Mouse (Mus musculus): ENCODE data around the gene Slc29a3. TPM values are rescaled to one million over a fixed set of nuclear protein-coding genes. Genes with fewer than 3 reads are reported as not detected.

Slc29a3 gene
- polyA plus RNA-seq, 1 experiment from 2014 or later, result 8.0 TPM

DNA sequence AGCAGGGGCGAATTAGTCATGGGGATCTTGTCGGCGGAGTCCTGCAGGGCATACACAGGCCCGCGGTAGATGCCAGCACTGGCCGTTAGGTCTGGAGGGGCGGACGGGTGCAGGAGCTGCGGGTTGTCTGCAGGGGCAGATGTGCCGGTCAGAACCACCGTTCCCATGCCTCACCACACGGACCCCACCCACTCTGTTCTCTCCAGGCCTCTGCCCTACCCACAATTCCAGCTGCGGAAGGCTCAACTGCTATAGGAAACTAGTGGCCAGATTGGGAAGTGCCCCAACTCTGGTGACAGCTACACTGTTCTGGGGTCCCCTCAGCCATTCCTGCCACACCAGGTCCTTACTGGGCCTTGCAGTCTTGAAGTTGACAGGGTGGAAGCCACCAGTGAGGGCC, 22.0 kb upstream of the Slc29a3 start:
- H3K9ac ChIP-seq (ENCODE audit: low read length), result no peak overlapping the region
- H3K36me3 ChIP-seq (ENCODE audit: control insufficient read depth, insufficient read depth), result peaks cover 31% of the 10 kb centered on the region
- H3K4me3 ChIP-seq (ENCODE audit: low read length), result no peak overlapping the region
- no peak overlapping the region for H3K27ac ChIP-seq (ENCODE audit: low read length)
- no peak overlapping the region for H3K4me2 ChIP-seq (ENCODE audit: low read depth, low read length)
- peaks cover 7% of the 10 kb centered on the region for H3K4me1 ChIP-seq (ENCODE audit: control insufficient read depth, insufficient read depth, low read length)
- ATAC-seq (replicated peaks; ENCODE audit: extremely low read depth, insufficient read depth, low FRiP score), result no peak
- 94% methylated on average over 13 of the region's 13 CpGs for WGBS
- no peaks in the 10 kb centered on the region for H3K27me3 ChIP-seq (ENCODE audit: control insufficient read depth, insufficient read depth, low read length)
- no peaks in the 10 kb centered on the region for H3K9me3 ChIP-seq (replicated peaks; ENCODE audit: control insufficient read depth, low read length)

GRCm38 (mm10) chr10:60770855-60771254, 18.3 kb upstream of the Slc29a3 start:
- WGBS, result 36% methylated on average over 4 of the region's 4 CpGs
- Histone ChIP-seq H3K9ac (ENCODE audit: low read length) (no peak overlapping the region), H3K27ac (ENCODE audit: low read length) (0 out of 2 replicates have a peak overlapping the region, but pooled peaks have one; percentile 18), H3K9me3 (replicated peaks; ENCODE audit: control insufficient read depth, low read length) (no peaks in the 10 kb centered on the region), H3K4me3 (ENCODE audit: low read length) (no peak overlapping the region), H3K36me3 (ENCODE audit: control insufficient read depth, insufficient read depth) (peaks cover 38% of the 10 kb centered on the region), H3K4me2 (ENCODE audit: low read depth, low read length) (no peak overlapping the region), H3K4me1 (ENCODE audit: control insufficient read depth, insufficient read depth, low read length) (peaks cover 7% of the 10 kb centered on the region), H3K27me3 (ENCODE audit: control insufficient read depth, insufficient read depth, low read length) (no peaks in the 10 kb centered on the region)
- no peak for ATAC-seq (replicated peaks; ENCODE audit: extremely low read depth, insufficient read depth, low FRiP score)

DNA sequence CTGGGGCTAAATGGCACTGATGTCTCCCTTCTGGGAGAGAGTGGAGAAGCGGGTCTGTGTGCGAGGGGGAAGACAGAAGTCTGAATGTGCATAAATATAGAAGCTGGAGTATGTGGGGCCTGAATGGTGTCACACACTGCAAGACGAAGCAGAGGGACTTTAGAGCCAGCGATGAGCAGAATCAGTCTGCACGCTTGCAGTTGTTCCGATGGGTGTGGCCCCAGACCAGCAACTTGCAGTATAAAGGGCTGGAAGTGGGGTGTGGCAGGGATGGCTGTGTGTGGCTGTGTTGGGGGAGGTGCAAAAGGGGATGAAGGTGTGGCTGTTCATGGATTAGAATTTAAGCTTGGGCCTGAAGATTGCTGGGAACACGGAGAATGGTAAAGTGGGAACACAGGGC, 16.0 kb upstream of the Slc29a3 start:
- no peak overlapping the region for H3K4me2 ChIP-seq (ENCODE audit: low read depth, low read length)
- H3K27me3 ChIP-seq (ENCODE audit: control insufficient read depth, insufficient read depth, low read length), result no peaks in the 10 kb centered on the region
- no peak overlapping the region for H3K4me3 ChIP-seq (ENCODE audit: low read length)
- peaks cover 40% of the 10 kb centered on the region for H3K36me3 ChIP-seq (ENCODE audit: control insufficient read depth, insufficient read depth)
- no peak overlapping the region for H3K27ac ChIP-seq (ENCODE audit: low read length)
- 83% methylated on average over 7 of the region's 7 CpGs for WGBS
- peaks cover 7% of the 10 kb centered on the region for H3K4me1 ChIP-seq (ENCODE audit: control insufficient read depth, insufficient read depth, low read length)
- no peak for ATAC-seq (replicated peaks; ENCODE audit: extremely low read depth, insufficient read depth, low FRiP score)
- H3K9ac ChIP-seq (ENCODE audit: low read length), result no peak overlapping the region
- no peaks in the 10 kb centered on the region for H3K9me3 ChIP-seq (replicated peaks; ENCODE audit: control insufficient read depth, low read length)

DNA sequence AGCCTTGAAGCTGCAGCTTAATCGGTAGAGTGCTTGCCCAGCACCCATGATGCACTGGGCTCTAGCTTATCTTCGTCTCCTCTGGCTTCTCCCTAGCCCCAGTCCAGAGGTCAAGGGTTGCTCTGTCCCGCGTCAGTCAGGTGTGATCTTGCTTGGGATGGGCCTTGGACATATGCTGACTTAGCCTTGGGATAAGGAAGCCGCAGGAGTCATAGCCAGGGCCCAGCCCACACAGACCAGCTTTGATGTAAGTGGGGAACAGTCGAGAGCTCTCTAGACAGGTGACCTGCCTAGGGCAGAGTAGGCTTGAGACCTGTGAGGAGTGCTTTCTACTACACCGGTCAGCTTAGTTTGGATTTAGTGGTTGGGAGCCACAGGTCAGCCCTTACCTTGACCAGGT, 14.8 kb upstream of the Slc29a3 start:
- ATAC-seq (replicated peaks; ENCODE audit: extremely low read depth, insufficient read depth, low FRiP score), result no peak
- H3K4me1 ChIP-seq (ENCODE audit: control insufficient read depth, insufficient read depth, low read length), result peaks cover 7% of the 10 kb centered on the region
- H3K9ac ChIP-seq (ENCODE audit: low read length), result no peak overlapping the region
- no peak overlapping the region for H3K27ac ChIP-seq (ENCODE audit: low read length)
- no peaks in the 10 kb centered on the region for H3K9me3 ChIP-seq (replicated peaks; ENCODE audit: control insufficient read depth, low read length)
- no peak overlapping the region for H3K4me2 ChIP-seq (ENCODE audit: low read depth, low read length)
- peaks cover 35% of the 10 kb centered on the region for H3K36me3 ChIP-seq (ENCODE audit: control insufficient read depth, insufficient read depth)
- H3K4me3 ChIP-seq (ENCODE audit: low read length), result no peak overlapping the region
- H3K27me3 ChIP-seq (ENCODE audit: control insufficient read depth, insufficient read depth, low read length), result no peaks in the 10 kb centered on the region
- 77% methylated on average over 7 of the region's 7 CpGs for WGBS

- no peak for ATAC-seq (replicated peaks; ENCODE audit: extremely low read depth, insufficient read depth, low FRiP score)
- H3K4me3 ChIP-seq (ENCODE audit: low read length), result no peak overlapping the region
- 73% methylated on average over 1 of the region's 1 CpGs for WGBS
- no peak overlapping the region for H3K9ac ChIP-seq (ENCODE audit: low read length)
- no peaks in the 10 kb centered on the region for H3K4me1 ChIP-seq (ENCODE audit: control insufficient read depth, insufficient read depth, low read length)
- H3K4me2 ChIP-seq (ENCODE audit: low read depth, low read length), result no peak overlapping the region
- H3K27ac ChIP-seq (ENCODE audit: low read length), result no peak overlapping the region
- H3K27me3 ChIP-seq (ENCODE audit: control insufficient read depth, insufficient read depth, low read length), result no peaks in the 10 kb centered on the region
- peaks cover 19% of the 10 kb centered on the region for H3K36me3 ChIP-seq (ENCODE audit: control insufficient read depth, insufficient read depth)
- H3K9me3 ChIP-seq (replicated peaks; ENCODE audit: control insufficient read depth, low read length), result no peaks in the 10 kb centered on the region; the same call in 1 of the 2 replicates
Measured at GRCm38 (mm10) chr10:60762126-60762525, 9.5 kb upstream of the Slc29a3 start.

DNA sequence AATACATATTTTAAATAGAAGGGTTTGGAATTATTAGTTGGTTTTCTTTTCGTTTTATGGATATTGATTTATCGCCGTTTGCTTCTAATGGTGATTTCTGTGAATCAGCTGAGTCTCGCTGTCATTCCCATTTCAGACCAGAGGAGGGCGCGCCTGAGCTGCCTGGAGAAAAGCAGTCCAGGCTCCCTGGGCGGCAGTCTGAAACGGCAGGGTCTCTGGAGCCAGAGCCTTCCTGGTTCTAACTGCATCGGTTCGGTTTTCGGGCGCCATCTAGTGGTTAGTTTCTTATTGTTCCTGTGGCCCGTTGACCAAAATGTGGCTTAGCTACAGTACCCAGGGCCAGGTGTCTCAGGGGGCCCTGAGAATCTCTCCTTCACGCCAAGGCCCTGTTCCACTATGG, 7.8 kb upstream of the Slc29a3 start:
- Histone ChIP-seq H3K4me2 (ENCODE audit: low read depth, low read length) (no peak overlapping the region), H3K9me3 (replicated peaks; ENCODE audit: control insufficient read depth, low read length) (no peaks in the 10 kb centered on the region; the same call in 1 of the 2 replicates), H3K4me1 (ENCODE audit: control insufficient read depth, insufficient read depth, low read length) (no peaks in the 10 kb centered on the region), H3K4me3 (ENCODE audit: low read length) (no peak overlapping the region), H3K27me3 (ENCODE audit: control insufficient read depth, insufficient read depth, low read length) (no peaks in the 10 kb centered on the region), H3K27ac (ENCODE audit: low read length) (no peak overlapping the region), H3K9ac (ENCODE audit: low read length) (no peak overlapping the region), H3K36me3 (ENCODE audit: control insufficient read depth, insufficient read depth) (peaks cover 10% of the 10 kb centered on the region)
- WGBS, result 4% methylated on average over 14 of the region's 14 CpGs
- peak; percentile 82 for ATAC-seq (replicated peaks; ENCODE audit: extremely low read depth, insufficient read depth, low FRiP score)

DNA sequence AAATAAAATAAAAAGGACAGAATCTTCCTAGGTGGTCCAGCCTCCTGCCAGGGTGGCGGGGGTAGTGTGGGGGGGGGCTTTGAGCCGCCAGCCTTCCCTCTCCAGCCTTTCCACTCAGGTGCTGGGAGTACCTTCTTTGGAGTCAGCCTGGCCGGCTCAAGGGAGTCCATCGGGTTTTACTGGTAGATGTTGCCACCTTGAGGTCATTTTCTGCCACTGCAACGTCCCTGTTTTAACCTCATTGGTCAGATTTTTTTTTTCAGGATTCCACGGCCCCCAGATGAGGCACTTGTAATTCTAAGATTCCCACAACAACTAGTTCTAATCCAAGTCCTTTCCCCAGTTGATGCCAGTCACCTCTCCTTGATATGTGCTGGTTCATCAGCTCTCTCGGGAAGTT, 4.4 kb upstream of the Slc29a3 start:
- no peak overlapping the region for H3K4me3 ChIP-seq (ENCODE audit: low read length)
- H3K27ac ChIP-seq (ENCODE audit: low read length), result no peak overlapping the region
- peaks cover 5% of the 10 kb centered on the region for H3K4me1 ChIP-seq (ENCODE audit: control insufficient read depth, insufficient read depth, low read length)
- no peak for ATAC-seq (replicated peaks; ENCODE audit: extremely low read depth, insufficient read depth, low FRiP score)
- no peak overlapping the region for H3K9ac ChIP-seq (ENCODE audit: low read length)
- WGBS, result 5% methylated on average over 7 of the region's 7 CpGs
- no peaks in the 10 kb centered on the region for H3K36me3 ChIP-seq (ENCODE audit: control insufficient read depth, insufficient read depth)
- H3K27me3 ChIP-seq (ENCODE audit: control insufficient read depth, insufficient read depth, low read length), result no peaks in the 10 kb centered on the region
- H3K9me3 ChIP-seq (replicated peaks; ENCODE audit: control insufficient read depth, low read length), result no peaks in the 10 kb centered on the region; the same call in 1 of the 2 replicates
- H3K4me2 ChIP-seq (ENCODE audit: low read depth, low read length), result no peak overlapping the region

DNA sequence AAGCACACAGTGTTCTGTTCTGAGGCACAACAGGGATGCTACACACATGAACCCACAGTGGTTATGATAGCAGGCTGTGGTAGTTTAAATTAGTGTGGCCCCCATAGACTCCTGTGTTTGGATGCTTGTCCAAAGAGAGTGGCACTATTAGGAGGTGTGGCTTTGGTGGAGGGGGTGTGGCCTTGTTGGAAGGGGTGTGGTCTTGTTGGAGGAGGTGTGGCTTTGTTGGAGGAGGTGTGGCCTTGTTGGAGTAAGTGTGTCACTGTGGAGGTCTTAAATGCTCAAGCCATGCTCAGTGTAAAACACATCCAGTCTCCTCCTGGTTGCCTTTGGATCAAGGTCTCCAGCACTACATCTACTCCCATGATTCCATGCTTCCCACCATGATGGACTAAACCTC, 3.6 kb upstream of the Slc29a3 start:
- ATAC-seq (replicated peaks; ENCODE audit: extremely low read depth, insufficient read depth, low FRiP score), result no peak
- H3K4me3 ChIP-seq (ENCODE audit: low read length), result no peak overlapping the region
- no peak overlapping the region for H3K27ac ChIP-seq (ENCODE audit: low read length)
- H3K4me2 ChIP-seq (ENCODE audit: low read depth, low read length), result no peak overlapping the region
- H3K9ac ChIP-seq (ENCODE audit: low read length), result no peak overlapping the region
- no peaks in the 10 kb centered on the region for H3K36me3 ChIP-seq (ENCODE audit: control insufficient read depth, insufficient read depth)
- no peaks in the 10 kb centered on the region; the same call in 1 of the 2 replicates for H3K9me3 ChIP-seq (replicated peaks; ENCODE audit: control insufficient read depth, low read length)
- no peaks in the 10 kb centered on the region for H3K27me3 ChIP-seq (ENCODE audit: control insufficient read depth, insufficient read depth, low read length)
- peaks cover 11% of the 10 kb centered on the region for H3K4me1 ChIP-seq (ENCODE audit: control insufficient read depth, insufficient read depth, low read length)

- H3K9me3 ChIP-seq (replicated peaks; ENCODE audit: control insufficient read depth, low read length), result no peaks in the 10 kb centered on the region; the same call in 1 of the 2 replicates
- H3K4me2 ChIP-seq (ENCODE audit: low read depth, low read length), result no peak overlapping the region
- peaks cover 11% of the 10 kb centered on the region for H3K4me1 ChIP-seq (ENCODE audit: control insufficient read depth, insufficient read depth, low read length)
- WGBS, result 74% methylated on average over 8 of the region's 8 CpGs
- H3K9ac ChIP-seq (ENCODE audit: low read length), result no peak overlapping the region
- no peak for ATAC-seq (replicated peaks; ENCODE audit: extremely low read depth, insufficient read depth, low FRiP score)
- H3K27me3 ChIP-seq (ENCODE audit: control insufficient read depth, insufficient read depth, low read length), result no peaks in the 10 kb centered on the region
- H3K27ac ChIP-seq (ENCODE audit: low read length), result no peak overlapping the region
- no peak overlapping the region for H3K4me3 ChIP-seq (ENCODE audit: low read length)
- H3K36me3 ChIP-seq (ENCODE audit: control insufficient read depth, insufficient read depth), result no peaks in the 10 kb centered on the region
Measured at GRCm38 (mm10) chr10:60753941-60754340, 1.3 kb upstream of the Slc29a3 start.

All from heart, embryonic 16.5 days (tissue).